Mouse (Mus musculus) brain, adult 2 months (tissue): ENCODE data around the gene Arfip1.

ENCODE experiments used
- DNase-seq: peaks from one replicate; pipeline ENCODE4 v3.0.0; 2011; ENCODE audit warnings: low read depth, low spot score

Gene Arfip1

DNA sequence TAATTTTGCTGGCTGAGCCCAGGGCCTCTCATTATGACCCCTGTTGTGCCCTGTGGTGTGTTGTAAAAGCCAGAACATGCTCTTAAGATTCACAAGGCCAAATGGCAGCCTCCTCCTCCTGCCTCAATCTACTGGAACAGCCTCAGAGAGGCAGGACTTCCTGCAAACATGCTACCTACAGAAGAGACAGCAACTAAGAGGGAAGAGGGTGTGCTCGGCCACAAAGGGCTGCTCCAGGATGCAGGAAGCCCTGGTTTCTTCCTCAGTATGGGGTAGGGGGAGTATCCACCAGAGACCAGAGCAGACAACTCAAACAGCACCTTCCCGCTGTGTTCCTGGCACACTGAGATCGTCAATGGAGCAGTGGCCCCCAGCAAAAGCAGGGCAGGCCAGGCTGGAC lies 121.9 kb downstream of the Arfip1 start:
- no peak for DNase-seq

DNA sequence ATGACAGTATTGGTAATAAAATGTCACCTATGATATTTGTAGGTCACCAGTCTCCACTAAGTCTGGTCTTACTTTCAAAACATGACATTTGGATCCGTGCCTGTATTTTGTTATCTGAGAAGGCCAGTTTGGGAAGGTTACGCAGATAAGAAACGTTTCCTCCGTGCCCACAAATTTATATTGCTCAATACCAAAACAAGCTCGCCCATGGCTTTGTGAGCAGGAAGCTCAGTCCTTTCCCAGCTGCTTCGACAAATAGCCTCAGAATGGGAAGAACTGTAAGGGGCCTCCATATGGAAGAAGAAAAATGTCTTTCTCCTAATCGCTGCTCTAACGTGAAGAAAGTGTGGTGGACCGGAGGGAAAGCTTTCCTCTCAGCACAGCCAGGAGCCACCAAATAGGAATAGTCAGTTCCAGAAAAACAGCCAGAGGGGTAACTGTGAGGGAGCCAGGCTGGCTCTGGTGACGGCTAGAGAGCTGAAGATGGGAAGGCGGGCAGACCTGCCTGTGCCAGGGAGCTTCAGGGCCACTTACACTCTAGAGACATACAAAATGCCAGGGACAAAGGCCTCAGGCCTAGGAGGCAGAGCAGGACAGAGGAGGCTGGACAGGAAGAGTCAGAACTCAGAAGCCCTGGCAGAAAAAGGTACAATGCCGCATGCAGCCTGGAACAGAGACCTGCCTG lies 126.5 kb downstream of the Arfip1 start:
- no peak for DNase-seq

GRCm38 (mm10) chr3:84450651-84451050 lies 131.8 kb downstream of the Arfip1 start:
- no peak for DNase-seq

DNA sequence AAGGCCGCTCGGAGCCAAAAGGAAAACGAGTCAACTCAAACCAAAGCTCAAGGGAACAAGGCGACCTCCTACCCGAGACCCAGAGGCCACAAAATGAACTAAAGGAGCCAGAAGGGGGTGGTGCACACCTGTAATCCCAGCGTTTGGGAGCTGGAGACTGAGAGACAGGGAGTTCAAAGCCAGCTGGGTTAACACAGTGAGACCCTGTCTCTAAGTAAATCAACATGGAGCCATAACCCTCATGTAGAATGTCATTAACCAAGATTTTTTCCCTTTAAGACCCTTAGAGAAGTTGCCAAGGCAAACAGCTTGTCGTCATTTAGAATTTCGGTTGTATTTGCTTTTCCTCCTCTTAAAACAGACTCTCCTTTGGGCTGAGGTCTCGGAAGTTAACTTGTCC lies 133.4 kb downstream of the Arfip1 start:
- no peak for DNase-seq

GRCm38 (mm10) chr3:84447803-84448202 lies 134.6 kb downstream of the Arfip1 start:
- no peak for DNase-seq
